Mouse (Mus musculus) neural tube, embryonic 10.5 days (tissue): ENCODE results near the gene Pmp22.
A peak's percentile ranks its signal among the peaks of the same experiment; 100 is the strongest.

Experiments used
- DNase-seq: peaks from one replicate; pipeline ENCODE4 v3.0.0-alpha.2; 2017; ENCODE audit warnings: low spot score; ENCODE audit errors: extremely low spot score

The Pmp22 gene

DNA sequence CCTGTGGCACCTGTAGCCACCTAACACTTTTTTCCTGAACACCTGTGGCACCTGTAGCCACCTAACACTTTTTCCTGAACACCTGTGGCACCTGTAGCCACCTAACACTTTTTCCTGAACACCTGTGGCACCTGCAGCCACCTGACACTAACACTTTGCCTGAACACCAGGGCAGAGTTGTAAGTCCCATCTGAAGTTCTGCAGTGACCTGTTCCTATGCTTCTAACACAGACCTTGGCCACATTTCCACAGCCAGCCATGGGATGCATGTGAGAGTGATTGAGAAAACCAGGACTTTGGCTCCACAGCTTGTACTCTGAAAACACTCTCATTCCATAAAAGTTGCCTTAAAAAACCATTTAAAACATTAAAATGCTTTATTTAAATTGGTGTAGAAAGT lies 32.1 kb downstream of the Pmp22 start:
- DNase-seq, result no peak

DNA sequence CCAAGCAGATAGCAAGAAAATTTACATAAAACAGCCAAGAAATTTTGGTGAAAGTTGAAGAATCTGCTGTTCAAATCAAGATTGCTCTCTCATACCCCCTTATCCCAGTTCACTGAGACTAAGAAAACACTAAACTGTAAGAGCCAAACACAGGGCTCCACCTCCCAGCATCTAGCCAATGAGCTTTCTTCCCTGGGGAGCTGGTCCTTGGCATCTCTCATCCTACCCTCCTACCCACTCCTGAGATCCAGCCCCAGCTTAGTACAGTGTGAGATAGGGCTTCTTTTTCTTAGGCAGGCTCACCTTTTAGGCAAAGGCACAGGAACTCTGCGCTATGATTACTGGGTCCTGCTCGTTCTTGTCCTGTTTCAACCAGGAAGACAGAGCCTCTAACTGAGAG lies 34.0 kb downstream of the Pmp22 start:
- no peak for DNase-seq

DNA sequence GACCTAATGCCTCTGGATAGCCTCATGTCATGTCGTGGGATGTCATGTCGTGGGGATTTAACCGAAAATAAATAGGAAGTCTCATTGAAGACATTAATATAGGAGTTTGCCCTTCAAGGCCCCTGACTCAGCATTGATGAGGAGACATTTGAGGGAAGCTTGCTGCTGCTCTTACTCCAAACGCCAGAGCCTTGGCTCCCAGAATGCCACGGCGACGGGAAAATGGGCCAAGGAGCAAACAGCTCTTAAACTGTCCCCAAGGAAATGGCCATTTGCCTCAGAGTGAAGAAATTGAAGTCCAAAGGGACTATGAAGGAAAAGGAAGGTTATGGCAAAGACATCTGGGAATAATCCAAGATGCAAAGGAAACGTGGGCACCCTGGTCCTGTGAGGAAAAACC lies 34.8 kb downstream of the Pmp22 start:
- no peak for DNase-seq

DNA sequence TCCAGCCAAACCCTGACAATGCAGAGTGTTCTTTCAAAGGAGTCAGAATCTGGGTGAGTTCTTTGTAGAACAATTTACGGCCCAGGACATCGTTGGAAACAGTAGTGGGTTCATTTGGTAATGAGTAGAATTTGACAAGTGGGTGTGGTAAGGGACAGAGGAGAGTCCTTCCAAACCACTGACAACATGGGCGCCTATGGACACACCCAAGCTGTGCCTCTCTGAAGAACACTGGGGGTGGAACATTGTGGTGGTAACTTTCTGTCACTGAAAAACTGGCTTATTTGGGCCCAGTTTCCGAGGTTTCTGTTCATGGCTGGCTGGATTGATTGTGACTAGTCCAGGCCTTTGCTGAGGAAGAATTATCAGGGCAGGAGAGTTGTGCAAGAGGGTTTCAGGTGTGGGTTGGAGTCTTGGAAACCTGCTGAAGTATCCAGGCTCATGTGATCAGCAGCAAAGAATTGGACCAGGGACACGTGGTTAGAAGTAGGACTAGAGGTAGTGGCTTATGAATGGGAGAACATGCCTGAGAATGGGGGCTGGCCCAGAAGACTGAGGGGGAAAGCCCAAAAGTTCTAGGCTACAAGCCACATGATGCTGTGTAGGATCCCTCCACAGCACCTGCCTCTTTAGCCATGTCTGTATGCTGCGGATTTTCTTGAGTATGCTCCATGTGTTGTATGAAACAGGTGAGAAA lies 35.4 kb downstream of the Pmp22 start:
- DNase-seq, result no peak

DNA sequence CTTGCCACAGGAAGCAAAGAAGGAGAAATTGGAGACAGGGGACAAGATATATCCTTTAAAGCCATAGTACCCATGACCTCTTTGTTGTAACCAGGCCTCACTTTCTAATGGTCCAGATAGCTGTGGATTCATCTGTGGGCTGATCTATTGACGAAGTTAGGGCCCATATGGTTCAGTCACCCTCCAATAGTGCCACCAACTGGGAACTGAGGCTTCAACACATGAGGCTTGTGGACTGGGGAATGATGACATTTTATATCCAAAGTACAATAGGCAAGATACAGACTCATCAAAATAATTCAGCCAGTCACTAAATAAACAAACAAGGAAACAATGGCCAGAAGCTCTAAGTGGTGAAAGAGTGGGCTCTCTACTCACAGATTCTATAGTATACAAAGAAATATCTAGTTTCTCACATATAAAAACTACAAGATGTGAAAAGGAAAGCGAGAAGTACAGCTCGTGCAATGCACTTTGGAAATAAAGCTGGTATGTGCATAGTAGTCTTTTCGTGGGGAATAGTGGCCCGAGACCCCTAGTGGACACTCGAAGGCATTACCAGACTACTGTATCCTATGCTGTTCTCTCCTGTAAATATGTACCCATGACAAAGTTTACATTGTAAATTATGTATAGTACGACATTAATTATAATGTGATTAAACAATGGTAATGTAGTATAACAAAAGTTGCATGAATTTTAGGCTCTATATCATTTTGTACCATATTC lies 36.1 kb downstream of the Pmp22 start:
- DNase-seq, result no peak

DNA sequence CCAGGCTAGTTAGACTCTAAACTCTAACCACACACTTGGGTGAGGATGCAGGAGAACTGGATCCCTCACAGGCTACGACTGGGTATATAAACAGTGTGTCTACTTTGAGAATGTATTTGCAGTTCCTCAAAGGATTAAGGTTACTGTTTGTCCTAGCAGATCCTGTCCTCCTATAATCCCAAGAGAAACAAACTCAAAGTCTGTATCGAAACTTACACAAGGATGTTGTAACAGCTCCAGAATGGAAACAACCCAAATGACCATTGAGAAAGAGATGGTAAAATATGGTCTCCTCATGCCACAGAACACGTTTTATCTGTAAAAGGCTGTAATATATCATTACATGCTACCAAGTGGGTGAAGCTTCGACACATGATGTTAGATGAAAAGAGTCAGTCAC lies 39.0 kb downstream of the Pmp22 start:
- DNase-seq, result no peak

DNA sequence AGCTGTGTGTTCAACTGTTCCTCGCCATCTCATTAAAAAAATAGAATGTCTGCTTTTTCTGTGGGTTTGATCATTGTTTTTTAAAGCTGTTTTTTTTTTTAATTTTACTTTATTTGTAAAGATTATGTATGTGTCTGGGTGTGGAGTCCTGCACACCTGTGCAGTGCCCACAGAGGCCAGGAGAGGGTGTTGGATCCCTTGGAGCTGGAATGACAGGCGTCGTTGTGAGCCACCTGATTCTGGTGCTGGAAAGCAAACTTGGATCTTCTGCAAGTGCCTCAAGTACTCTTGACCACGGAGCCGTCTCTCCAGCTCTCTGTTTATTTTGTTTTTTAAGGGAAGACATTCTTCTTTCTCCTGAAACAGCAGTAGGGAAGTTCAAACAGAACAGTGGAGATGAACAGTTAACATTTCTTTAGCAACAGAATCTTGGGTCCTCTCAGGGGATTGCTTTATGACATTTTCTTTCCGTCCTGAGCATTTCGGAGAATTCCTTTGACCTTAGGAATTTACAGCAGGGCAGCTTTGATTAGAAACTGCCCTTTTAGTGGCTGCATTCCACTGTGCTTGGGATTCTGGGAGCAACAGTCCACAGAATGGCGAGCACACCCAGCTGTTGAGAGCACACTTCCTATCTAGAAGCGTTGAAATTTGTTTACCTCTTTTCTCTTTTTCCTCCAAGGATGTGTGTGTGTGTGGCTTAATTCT lies 39.9 kb downstream of the Pmp22 start:
- no peak for DNase-seq

DNA sequence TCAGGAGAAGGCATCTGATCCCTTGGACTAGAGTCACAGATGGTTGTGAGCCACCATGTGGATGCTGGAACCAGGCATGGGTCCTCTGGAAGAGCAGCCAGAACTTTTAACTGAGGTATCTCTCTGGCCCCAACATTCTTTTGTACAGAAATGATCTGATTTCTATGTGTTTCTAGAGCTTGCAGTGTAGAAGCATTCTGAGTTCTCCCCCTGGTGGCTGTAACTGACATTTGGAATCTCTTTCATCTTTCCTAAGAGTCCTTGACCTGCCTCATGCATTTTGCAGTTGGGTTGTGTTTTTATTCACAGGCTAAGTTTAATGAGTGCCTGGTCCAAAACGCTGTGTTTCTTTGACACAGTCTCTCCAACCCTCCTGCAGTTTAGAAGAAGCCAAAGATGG lies 43.2 kb downstream of the Pmp22 start:
- DNase-seq, result no peak

DNA sequence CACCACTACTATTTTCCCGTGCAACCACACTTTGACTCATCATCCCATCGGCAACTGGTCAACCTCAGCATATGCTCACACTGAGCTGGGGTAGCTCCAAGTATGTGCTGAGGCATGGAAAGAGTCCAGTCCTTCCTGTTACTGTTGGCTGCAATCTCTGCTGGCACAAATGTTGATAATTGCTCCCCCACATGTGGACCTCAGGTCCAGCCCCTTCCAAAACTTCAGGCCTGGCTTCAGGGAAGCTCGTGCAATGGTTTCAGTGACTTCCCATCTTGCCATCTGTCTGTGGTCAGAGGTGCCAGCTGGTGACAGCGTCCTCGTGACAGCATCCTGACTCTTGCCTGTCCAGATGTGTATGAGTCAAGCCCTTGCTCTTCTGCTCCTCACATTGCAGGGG lies 44.8 kb downstream of the Pmp22 start:
- no peak for DNase-seq

DNA sequence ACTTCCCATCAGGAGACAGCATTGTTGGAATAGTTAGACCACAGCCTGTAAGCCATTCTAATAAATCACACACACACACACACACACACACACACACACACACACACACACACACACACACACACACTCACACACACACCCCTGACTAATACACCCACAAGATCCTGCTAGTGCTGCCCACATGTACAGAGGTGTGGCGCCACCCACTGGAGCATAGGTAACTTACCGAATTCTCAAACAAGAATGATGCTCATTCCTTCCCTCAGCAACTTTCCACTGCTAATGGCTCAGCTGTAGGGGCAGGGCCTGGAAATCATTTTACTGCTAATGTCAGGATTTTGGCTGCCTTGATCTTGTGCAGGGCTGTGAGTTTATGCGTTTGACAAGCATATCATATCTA lies 46.5 kb downstream of the Pmp22 start:
- DNase-seq, result no peak

DNA sequence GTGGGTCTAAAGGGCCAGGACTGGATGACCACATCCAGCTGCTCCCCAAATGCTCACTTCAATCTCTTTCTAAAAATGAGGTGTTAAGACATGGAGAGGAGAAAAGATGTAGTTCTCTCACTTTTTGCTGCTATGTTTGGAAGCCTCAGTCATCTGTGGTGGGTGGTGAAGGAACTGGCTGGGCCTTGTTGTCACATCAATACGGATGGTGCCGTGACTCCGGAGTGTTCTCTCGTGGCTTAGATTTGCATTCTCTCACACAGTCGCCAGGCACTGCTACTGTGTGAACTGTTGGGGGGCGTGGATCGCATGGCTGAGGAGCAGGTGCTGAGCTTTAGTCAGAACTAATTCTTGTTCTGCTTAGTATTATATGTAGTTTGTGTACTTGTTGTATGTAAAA lies 47.6 kb downstream of the Pmp22 start:
- DNase-seq, result no peak

DNA sequence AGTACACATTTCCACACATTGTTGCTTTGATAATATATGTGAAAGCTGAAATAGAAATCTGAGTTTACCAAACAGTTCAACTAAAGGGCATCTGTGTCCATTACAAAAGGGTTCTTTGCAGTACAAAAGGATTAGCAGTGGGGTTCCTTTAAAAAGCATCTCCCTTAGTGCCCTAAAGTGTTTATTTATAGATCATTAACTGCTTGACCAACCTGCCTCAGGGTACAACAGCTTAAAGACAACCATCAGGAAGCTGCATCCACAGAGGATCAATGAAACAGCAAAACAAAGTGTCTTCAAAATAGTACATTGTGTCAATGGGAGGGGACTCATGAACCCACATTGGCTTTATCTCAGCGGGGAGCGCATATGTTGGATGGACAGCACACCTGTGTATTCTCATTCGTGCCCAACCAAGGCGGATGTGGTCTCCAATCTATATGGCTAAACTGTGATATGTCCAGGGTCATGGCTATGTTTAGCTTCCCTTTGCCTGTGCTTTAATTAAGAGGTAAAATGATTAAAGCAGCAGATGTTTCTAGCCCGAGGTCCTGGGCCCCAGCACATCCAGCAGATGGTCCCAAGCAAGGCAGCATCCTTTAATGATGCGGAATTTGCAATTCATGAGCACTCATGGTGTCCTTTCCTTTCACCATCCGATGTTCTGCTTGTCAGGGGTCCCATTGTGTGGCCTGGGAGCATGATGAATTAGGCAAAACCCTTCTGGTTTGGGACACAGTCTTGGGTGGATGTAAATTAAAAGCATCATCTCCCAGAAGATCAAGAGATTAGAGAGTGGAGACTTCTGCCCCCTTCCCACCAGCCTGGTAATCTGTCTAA lies 51.7 kb downstream of the Pmp22 start:
- DNase-seq, result peak; percentile 44

DNA sequence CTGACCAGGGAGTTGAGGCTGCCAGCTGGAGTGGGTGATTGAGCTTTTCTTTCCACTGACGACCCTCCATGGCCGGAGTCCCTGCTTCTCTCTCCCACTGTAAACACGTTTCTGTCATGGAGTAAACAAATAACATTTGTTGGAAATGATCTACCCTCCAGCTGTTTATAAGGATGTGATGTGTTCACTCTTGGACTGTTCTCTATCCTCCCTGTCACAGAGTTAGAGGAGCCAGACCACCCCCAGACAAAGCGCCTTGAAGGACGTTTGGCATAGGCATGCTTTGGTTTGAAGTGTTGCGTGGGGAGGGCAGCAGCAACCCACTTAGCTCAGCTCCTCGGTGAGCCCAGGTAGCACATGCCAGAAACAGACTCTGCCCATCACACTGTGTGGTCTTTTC lies 60.0 kb downstream of the Pmp22 start:
- no peak for DNase-seq

DNA sequence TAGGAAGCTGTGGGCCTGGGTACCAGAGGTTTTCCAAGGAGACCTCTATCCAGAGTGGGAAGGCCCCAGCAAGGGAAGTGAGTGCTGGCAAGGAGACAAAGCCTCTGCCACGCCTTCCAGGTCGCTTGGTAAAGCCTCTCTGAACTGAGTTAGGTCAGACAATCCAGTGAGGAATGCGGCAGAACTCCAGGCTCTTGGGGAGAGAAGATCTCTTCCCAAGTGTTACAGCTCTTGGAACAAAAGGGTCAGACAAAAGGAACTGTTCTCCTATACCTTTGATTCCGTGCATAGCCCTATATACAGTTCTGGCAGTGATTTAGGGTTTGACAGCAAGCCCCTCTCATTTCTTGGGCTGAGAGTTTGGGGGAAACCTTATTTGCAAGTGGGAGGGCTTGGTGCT lies 69.3 kb downstream of the Pmp22 start:
- DNase-seq, result no peak

DNA sequence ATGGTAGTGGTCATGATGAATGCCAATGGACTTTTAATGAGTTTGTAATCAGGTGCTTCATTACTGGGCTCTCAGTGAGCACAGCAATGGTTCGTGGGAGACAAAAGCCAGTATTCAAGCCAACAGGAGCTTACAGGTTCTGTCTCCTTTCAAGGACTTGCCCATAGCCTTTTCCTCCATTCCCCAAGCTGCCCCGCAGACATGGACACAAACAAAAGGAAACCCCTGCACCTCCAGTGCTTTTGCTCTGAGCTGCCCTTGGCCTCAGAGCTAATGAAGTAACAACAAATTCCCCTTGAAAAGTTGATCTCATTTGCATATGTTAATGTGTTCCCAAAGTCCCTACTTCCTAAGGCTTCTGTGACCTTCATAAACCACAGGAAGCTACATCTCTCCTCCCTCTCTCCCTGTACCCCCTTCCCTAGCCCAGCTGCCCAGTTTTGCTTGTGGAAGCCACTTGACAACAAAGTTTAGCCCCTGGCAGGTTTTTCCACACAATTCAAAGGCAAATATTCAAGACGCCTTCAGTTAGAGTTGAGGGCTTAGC lies 73.3 kb downstream of the Pmp22 start:
- no peak for DNase-seq
